Mouse (Mus musculus) heart, adult 2 months (tissue): ENCODE data around the gene Ndufs1.

Experiments used
- CTCF ChIP-seq: fragments of 200-600 bp; IDR thresholded peaks from 2 replicates; pipeline ENCODE4 v1.8.1; 2022; ENCODE audit warnings: antibody characterized with exemption, mild to moderate bottlenecking, moderate library complexity
- EP300 ChIP-seq: fragments of 200-500 bp; IDR thresholded peaks from 2 replicates; pipeline ENCODE4 v1.6.1; 2011; ENCODE audit warnings: low read depth, low read length, control low read depth; ENCODE audit not compliant: insufficient read depth

DNA sequence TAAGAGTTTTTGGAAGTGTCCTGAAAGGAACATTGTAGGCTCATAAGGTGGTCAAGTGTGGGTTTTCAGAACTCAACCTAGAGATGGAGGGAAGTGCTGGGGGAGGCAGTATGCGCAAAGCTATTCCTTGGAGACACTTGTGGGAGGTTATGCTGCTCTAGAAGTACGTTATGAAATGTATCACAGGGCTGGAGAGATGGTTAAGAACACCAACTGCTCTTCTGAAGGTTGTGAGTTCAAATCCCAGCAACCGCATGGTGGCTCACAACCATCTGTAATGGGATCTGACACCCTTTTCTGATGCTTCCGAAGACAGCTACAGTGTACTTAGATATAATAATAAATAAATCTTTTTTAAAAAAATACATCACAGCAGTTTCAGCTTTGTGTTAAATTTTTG lies 3.5 kb upstream of the Ndufs1 start:
- TF ChIP-seq CTCF = no peak
- no peak for TF ChIP-seq EP300
